Mouse (Mus musculus) heart, adult 11 months (tissue): ENCODE data around the gene Mlip.
"Not testable (repeated sequence)": the region's sequence is repeated elsewhere in the genome, so short reads cannot be mapped to it uniquely, and the experiment has no call there.

Experiments
- DNase-seq: peaks from one replicate; pipeline ENCODE4 v3.0.0; 2022

Mlip gene

DNA sequence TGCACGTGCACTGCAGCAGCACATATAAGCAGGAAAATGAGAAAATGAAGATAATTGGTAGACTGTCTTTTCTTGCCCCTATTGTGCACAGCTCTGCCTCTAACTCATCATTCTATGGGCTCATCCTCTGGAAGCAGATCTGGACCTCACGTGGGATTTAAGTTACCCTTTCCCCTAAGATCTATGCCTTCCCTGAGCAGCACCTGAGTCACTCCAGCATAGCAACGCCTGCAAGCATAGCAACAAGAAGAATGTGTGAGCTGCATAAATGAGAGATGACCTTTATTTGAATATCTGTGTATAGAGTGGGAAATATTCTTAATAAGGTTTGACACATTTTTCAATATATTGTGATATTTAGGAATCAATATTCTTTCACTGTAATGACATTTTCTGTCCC, 176.9 kb downstream of the Mlip start:
- no peak for DNase-seq

DNA sequence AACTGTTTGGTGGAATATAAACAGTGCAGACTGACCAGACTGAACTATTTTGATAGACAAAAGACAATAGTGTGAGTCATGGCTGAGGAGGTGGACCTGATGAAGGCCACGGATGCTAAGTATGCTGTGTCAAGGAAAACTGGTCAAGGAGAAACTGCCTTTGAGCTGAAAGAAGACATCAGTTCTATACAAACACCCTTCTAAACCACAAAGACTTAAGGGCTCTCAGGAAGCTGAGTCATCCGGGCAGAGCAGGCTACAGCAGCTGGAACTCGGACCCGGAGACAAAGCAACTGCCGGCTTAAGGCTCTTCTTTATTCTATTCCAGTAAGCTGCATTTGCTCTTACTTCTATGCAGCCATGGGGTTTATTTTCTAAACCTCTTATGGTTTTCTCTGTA, 180.7 kb downstream of the Mlip start:
- DNase-seq, result no peak

DNA sequence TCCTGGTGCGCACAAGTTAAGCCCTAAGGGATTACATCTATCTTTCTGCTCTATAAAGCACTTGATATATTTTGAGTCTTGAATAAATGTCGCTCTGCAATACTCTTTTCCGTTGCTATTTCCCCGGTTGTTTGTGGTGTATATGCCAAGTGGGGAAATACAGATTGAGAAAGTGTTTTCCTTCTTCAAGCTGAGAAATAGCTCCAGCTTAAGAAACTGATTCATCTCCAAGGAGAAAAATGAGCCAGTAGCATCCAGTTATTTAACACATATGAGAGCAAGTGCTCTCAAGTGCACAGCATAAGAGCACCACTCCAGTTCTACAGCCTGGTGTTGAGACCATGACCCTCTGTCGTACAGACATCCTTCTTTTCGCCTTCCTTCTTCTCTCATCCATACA, 186.9 kb downstream of the Mlip start:
- DNase-seq, result no peak

DNA sequence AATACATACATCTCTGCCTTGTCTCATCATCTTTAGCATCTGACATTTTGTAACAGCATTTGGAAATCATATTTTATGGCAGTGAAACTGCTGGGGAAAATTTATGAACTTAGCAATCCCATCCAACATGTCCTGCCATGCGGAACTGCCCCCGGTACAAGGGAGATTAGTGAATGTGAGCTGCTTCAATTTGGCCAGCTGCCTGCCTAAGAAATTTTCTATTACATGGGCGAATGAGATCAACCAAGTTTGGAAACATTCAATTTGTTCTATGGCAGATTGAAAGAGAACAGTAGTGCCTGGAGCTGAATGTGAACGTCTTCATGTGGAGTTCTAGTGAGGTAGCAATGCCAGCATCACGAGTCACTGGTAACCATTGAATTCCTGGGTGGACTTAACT, 191.0 kb downstream of the Mlip start:
- no peak for DNase-seq

DNA sequence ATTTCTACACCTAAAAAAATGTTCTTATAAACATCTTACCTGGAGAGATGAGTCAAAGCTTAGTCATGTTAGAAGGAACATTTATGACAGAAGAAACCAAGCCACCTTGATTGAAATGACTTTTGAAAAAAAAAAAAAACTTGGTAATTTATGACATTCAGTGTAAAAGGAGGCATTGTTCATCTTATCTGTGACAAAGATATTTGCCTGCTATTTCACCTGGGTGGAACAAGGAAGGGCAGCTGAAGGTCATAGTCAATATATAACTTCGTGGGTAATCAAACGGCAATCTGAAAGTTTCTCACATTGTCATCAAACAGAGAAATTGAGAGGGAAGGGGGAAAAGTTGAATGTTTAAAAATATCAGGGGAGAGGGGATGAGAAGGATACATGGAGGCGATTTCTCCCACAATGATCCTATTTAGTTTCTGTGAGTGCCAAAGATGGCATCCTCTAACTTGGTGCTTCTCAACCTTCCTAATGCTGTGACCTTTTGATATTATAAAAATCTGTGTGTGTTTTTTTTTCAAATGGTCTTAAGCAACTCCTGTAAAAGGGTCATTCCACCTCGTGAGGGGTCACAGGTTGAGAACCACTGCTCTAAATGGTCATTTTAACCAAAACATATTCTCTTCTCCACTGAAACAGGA, 192.4 kb downstream of the Mlip start:
- DNase-seq, result no peak

DNA sequence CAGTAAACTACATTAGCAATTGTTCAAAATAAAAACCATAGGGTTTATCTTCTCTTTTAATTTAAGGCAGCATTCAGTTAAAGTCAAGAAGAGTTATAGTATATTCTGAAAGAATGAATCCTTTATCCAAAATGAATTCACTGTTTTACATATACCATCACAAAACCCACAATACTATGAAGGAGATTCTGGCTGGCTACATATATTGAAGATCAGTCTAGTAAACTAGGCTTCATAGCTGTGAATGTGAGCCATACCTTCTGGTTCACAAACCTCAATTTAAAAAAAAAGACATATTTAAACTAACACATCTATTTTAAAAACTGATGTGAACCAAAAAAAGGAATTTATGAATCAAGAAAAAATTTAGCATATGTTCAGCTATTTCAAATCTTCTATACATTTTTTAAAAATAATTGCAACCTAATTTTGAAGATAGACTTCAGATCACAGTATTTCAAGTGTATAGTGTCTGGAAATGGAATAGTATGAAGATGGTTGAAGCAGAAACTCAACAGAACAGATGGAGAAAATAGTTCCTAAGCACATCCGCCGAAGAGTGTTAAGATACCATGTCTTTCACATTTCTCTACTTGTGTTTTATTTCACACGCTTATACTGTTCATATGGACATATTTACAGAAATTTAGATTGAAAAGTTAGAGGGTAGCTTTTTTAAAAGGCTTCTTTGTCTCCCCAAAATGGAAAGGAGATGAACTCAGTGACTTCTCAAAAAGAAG, 204.1 kb downstream of the Mlip start:
- no peak for DNase-seq

DNA sequence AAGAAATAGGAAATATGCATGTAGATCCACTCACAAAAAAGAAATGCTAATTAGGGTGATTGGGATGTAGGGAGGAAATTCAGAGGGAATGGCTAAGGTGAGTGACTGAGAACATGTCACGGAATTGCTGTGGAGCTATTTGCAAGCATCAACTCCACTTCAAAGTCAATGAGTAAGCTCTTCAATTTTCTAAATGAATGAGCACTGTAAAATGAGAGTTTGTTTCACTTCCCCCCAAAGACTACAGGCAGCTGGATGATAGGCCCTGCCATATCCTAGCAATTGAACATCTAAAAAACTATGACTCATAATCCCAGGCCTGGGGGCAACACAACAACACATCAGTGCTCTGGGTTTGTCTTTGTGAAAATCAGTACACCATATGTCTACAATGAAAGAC, 233.0 kb downstream of the Mlip start:
- DNase-seq, result peak; percentile 18

DNA sequence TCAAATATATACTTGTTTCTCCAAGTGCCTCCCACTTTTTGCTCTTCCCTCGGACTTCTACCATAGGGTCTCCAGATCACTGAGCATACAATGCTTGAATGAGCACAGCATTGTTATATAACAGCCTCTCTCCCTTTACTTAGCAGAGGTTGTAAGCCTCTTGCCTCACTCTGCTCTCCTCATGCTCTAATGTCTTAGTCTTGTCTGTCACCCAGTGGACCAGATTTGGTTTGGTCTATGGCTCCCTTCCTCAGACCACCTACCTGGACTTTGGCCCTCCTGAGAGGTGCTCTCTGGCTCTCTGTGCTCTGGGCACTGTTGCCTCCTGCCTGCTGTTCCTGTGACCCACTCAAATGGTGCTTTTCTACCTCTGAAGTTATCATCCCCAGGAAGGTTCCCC, 255.9 kb downstream of the Mlip start:
- peak; percentile 15 for DNase-seq

DNA sequence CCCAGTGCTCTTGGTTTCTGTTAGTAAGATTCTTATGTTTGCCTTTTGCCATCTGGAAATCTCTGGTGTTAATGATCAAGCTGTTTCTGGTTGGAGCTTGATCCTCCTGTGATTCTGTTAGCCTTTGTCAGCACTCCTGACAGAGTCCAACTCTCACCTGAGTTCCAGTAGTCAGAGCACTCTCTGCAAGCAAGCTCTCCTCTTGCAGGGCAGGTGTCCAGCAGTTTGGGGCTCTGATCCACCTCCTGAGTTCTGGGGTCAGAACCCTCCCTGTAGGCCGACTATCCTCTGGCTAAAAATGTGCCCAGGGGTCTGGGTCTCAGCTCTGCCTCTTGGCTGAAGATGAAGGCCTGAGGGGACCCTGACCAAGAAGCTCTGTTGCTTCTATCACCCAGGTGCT, 269.5 kb downstream of the Mlip start:
- not testable (repeated sequence) for DNase-seq

DNA sequence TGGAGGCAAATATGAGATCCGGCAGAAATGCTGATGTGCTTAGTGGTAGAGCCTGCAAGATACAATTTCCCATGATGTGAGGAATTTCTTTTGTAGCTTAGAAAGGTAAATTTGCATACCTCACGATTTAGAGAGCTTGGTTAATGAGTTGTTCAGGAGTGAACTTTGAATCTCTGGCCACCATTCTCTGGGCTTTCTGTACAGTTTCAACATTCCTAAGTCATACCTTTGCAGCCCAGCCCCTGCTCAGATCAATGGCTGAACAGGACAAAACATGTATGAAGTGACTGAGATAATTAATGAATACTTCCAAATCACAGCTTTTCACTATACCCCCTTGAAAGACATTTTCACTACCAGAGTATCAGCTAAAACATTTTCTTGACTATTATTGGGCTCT, 281.1 kb downstream of the Mlip start:
- DNase-seq, result no peak

DNA sequence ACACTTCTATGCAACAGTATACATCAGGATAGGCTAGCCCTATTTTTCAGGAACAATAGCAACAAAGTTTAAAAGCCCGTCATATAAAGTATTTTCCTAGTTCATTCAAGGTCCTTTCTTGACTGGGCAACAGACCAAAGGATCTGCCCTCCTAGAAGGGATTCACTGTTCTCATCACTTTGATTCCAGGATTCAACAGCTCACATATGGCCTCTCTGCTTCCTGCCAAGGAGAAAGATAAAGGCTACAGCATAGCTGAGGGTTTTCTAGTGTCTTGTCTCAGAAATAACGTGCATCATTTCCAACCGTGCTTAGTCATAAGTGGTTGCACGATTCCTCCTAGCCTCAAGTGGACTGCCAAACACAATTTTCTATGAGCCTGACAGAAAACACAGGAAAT, 296.2 kb downstream of the Mlip start:
- no peak for DNase-seq

DNA sequence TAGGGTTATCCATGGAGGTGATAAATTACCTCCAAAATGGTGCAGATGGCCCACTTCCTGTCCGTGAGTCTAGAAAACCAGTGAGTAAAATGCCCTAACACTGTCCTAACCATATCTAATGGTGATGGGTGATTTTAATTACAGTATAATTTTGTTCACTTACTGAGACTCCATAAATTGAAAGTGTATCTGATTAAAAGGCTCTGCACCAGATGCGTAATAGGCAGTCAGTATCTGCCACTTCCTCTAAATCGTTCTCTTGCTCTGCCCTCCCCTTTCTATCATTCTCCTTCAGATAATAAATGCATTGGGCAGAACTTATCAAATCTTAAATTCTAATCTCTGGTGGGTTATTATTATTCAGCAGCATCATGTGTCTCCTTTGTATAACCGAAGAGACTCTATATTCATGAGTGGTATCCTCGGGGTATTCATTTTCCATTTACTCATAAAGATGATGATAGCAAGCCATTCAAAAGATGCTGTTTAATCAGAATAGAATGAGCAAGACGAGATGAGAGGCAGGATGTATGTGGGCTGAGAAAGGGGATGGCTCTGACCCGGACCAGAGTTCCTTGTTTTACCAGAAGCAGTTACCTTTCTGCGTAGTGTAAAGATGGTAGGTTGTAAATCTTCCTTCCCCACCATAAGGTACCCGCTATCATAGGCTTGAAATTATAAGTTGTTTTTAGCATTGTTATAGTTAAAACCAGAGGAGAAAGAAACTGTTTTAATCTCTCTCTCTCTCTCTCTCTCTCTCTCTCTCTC, 298.2 kb downstream of the Mlip start:
- DNase-seq, result no peak
